Mouse (Mus musculus): ENCODE measurements around the gene Cbx2. TPM values are rescaled to one million over a fixed set of nuclear protein-coding genes. Genes with fewer than 3 reads are reported as not detected.

The Cbx2 gene
- polyA plus RNA-seq, 1 experiment = 0.91 TPM

GRCm38 (mm10) chr11:119044551-119045337 lies 22.0 kb downstream of the Cbx2 start:
- no peak overlapping the region for H3K4me3 ChIP-seq (ENCODE audit: insufficient read depth, low read depth, low read length)
- peaks cover 6% of the 10 kb centered on the region for H3K4me1 ChIP-seq (ENCODE audit: control insufficient read depth, insufficient read depth, insufficient read length, low read length)
- no peak overlapping the region for H3K27ac ChIP-seq (replicated peaks; ENCODE audit: low read depth, low read length)

DNA sequence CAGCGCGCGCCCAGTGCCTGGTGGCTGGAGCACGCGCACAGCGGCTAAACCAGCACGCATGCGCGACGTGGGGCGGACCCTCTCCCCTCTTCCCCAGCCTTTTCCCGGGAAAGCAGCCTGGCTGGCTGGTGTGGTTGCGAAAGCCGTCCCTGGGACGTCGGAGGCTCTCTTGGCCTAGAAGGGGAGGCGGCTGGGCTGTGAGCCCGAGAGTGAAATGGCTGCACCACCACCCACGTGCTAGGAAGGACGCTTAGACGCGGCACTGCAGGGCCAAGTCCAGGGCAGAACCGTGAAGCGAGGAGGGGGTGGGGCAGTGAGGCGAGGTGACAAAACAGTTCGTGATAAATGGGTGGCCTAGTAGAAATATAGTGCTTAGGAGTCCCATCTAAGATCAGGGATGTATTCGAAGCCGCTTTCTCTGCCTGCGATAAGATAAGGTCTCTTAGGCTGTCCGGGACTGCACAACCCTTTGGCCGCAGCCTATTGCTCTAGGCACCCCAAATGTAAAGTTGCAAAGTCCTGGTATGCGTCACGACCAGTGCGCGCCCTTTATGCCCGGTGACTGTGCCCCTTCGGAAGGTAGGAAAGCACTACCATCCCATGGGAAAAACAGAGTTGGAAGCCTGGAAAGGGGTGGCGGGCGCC lies 24.0 kb downstream of the Cbx2 start:
- no peaks in the 10 kb centered on the region; the same call in 1 of the 2 replicates for H3K4me1 ChIP-seq (ENCODE audit: control insufficient read depth, insufficient read depth, insufficient read length, low read length)
- H3K4me3 ChIP-seq (ENCODE audit: insufficient read depth, low read depth, low read length) = no peak overlapping the region
- H3K27ac ChIP-seq (replicated peaks; ENCODE audit: low read depth, low read length) = no peak overlapping the region

GRCm38 (mm10) chr11:119047261-119048132 lies 24.7 kb downstream of the Cbx2 start:
- Histone ChIP-seq H3K27ac (replicated peaks; ENCODE audit: low read depth, low read length) (no peak overlapping the region), H3K4me1 (ENCODE audit: control insufficient read depth, insufficient read depth, insufficient read length, low read length) (no peaks in the 10 kb centered on the region; the same call in 1 of the 2 replicates), H3K4me3 (ENCODE audit: insufficient read depth, low read depth, low read length) (no peak overlapping the region)

DNA sequence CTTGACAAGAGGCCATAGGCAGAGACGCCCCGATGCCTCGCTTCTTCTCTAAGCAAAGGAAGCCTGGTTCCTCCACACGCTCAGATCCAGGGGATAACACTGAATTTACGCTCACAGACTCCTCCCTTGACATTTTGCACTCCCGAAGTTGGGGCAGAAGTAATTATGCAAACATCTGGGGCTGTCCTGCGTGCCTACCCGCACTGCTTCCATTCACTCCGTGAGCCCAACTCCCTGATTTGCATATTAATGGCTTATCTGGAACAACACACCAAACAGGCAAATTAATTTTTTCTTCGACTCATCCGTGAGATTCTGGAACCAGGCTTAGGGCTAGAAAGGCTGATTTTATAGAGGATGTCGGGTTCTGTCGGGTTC lies 25.4 kb downstream of the Cbx2 start:
- Histone ChIP-seq H3K4me3 (ENCODE audit: insufficient read depth, low read depth, low read length) (no peak overlapping the region), H3K27ac (replicated peaks; ENCODE audit: low read depth, low read length) (no peak overlapping the region), H3K4me1 (ENCODE audit: control insufficient read depth, insufficient read depth, insufficient read length, low read length) (no peaks in the 10 kb centered on the region; the same call in 1 of the 2 replicates)

- H3K4me1 ChIP-seq (ENCODE audit: control insufficient read depth, insufficient read depth, insufficient read length, low read length) = no peaks in the 10 kb centered on the region; the same call in 1 of the 2 replicates
- no peak overlapping the region for H3K27ac ChIP-seq (replicated peaks; ENCODE audit: low read depth, low read length)
- no peak overlapping the region for H3K4me3 ChIP-seq (ENCODE audit: insufficient read depth, low read depth, low read length)
Measured at GRCm38 (mm10) chr11:119050361-119050760, 27.6 kb downstream of the Cbx2 start.

- Histone ChIP-seq H3K4me1 (ENCODE audit: control insufficient read depth, insufficient read depth, insufficient read length, low read length) (no peaks in the 10 kb centered on the region; the same call in 1 of the 2 replicates), H3K27ac (replicated peaks; ENCODE audit: low read depth, low read length) (no peak overlapping the region), H3K4me3 (ENCODE audit: insufficient read depth, low read depth, low read length) (no peak overlapping the region)
Measured at GRCm38 (mm10) chr11:119051426-119051825, 28.7 kb downstream of the Cbx2 start.

GRCm38 (mm10) chr11:119051927-119052660 lies 29.3 kb downstream of the Cbx2 start:
- no peaks in the 10 kb centered on the region; the same call in none of the 2 replicates for H3K4me1 ChIP-seq (ENCODE audit: control insufficient read depth, insufficient read depth, insufficient read length, low read length)
- no peak overlapping the region for H3K27ac ChIP-seq (replicated peaks; ENCODE audit: low read depth, low read length)

DNA sequence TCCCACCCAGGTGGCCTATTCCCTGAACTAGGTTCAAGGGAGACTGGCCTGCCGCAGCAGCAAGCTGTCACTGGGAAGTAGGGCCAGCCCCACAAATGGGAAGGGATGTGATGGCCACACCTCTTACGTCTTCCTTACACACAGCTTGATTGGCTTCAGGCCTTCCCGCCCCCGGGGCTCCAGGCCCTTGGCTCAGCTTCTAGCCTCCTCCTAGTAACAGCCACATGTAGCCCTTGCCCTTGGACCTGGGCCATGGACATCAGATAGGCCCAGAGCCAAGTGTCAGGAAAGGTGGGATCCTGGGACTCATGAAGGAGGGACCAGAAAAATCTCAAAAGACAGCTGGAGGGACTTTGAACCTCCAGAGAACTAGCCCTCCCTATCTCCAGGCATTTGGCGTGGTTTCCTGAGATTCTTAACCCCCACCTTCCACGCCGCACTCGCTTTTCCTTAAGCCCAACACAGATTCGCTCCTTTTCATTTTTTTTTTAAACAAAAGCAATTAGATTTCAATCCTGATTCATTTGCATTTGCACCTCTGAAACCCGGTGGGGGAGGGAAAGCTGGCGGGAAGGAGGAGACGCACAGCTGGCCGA lies 30.0 kb downstream of the Cbx2 start:
- peak overlapping the region; percentile 35 for H3K4me3 ChIP-seq (ENCODE audit: insufficient read depth, low read depth, low read length)
- peaks cover 1% of the 10 kb centered on the region for H3K4me1 ChIP-seq (ENCODE audit: control insufficient read depth, insufficient read depth, insufficient read length, low read length)
- no peak overlapping the region for H3K27ac ChIP-seq (replicated peaks; ENCODE audit: low read depth, low read length)

More at GRCm38 (mm10) chr11:119051927-119052660, 29.3 kb downstream of the Cbx2 start:
- H3K4me3 ChIP-seq (ENCODE audit: insufficient read depth, low read depth, low read length) = no peak overlapping the region

DNA sequence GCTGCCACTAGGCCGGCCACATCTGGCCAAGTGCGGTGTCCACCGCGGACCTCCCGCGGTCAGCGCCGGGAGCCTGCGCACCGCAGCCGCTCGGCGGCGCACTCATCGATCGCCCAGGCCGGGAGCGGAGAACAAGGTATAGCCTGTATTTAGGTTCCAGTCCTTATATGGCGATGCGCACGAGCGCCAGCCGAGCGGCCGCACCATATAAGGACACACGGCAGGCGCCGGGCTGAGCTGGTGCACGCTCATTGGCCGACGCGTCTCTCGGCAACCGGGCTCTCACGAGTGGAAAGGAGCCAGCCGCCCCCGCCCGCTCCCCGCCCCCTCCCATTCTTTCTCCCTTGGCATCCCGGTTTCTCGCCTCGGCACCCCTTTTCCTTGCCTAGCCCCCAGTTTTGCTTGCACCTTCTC lies 30.5 kb downstream of the Cbx2 start:
- peaks cover 6% of the 10 kb centered on the region for H3K4me1 ChIP-seq (ENCODE audit: control insufficient read depth, insufficient read depth, insufficient read length, low read length)
- H3K27ac ChIP-seq (replicated peaks; ENCODE audit: low read depth, low read length) = no peak overlapping the region
- peak overlapping the region; percentile 35 for H3K4me3 ChIP-seq (ENCODE audit: insufficient read depth, low read depth, low read length)

DNA sequence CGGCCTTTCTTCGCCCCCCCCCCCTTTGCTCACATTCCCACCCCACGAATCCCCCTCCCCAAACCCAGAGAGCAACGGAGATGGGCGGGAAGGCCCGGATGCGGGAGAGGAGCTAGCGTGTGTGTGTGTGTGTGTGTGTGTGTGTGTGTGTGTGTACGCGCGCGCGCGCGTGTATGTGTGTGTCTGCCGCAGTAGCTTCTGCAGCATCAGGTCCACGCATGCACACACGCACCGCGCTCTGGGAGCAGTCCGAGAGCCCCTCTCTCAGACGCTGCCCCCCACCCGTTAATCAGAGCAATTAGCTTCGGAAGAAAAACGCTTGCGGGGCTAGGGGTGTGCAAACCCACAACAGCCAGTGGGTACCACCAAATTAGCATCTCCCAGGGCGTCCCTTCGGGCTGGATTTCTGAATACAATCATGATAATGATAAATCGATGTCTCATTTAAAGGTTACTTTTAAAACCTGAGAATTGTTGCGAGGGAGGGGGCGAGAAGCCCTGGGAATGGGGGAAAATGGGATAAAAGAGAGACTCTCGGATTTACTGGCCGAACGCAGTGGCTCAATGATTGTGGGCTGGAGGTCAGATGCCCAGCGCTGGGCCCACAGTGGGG lies 31.1 kb downstream of the Cbx2 start:
- peaks cover 11% of the 10 kb centered on the region for H3K4me1 ChIP-seq (ENCODE audit: control insufficient read depth, insufficient read depth, insufficient read length, low read length)
- no peak overlapping the region for H3K27ac ChIP-seq (replicated peaks; ENCODE audit: low read depth, low read length)
- H3K4me3 ChIP-seq (ENCODE audit: insufficient read depth, low read depth, low read length) = 0 out of 2 replicates have a peak overlapping the region, but pooled peaks have one; percentile 0

- Histone ChIP-seq H3K4me1 (ENCODE audit: control insufficient read depth, insufficient read depth, insufficient read length, low read length) (peaks cover 11% of the 10 kb centered on the region), H3K27ac (replicated peaks; ENCODE audit: low read depth, low read length) (no peak overlapping the region), H3K4me3 (ENCODE audit: insufficient read depth, low read depth, low read length) (0 out of 2 replicates have a peak overlapping the region, but pooled peaks have one; percentile 0)
Measured at GRCm38 (mm10) chr11:119054351-119055345, 31.9 kb downstream of the Cbx2 start.

- Histone ChIP-seq H3K4me1 (ENCODE audit: control insufficient read depth, insufficient read depth, insufficient read length, low read length) (peaks cover 11% of the 10 kb centered on the region), H3K4me3 (ENCODE audit: insufficient read depth, low read depth, low read length) (peak overlapping the region; percentile 49), H3K27ac (replicated peaks; ENCODE audit: low read depth, low read length) (no peak overlapping the region)
Measured at GRCm38 (mm10) chr11:119055571-119056131, 32.9 kb downstream of the Cbx2 start.
